Mouse (Mus musculus) frontal cortex, postnatal 36 days (tissue): ENCODE data around the gene Olfr768.
"Not testable (repeated sequence)": the region's sequence is repeated elsewhere in the genome, so short reads cannot be mapped to it uniquely, and the experiment has no call there.

Source experiments
- DNase-seq, 2 experiments: peaks; one replicate each; pipeline ENCODE4 v3.0.0; 2022; ENCODE audit warnings: low spot score in 2 of 2

Olfr768 gene

DNA sequence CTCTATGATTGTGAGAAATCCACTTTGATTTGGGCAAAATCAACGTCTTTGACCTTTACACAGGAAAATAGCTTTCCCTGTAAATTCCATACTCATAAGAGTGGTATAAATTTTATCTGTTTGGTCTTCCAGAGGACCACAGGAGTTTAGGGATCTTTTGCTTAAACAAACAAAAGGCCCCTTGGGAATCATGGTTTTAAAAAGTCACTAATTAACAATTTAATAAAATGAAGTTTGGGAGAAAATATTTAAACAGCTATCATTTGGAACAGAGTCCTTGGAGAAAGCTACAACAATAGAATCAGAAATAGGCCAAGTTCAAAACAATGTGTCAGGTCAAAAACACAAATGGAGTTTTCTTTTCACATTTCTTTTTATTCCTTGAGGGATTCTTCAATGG lies at the start of gene Olfr768:
Olfr768 (minus strand) TSS at position 101 of the 400 bp plus-strand sequence.
- no peak for DNase-seq

- no peak for DNase-seq
Observed at GRCm38 (mm10) chr10:129138898-129139297, 39.7 kb upstream of the Olfr768 start, which contains the start of gene Olfr770. Gene Olfr770, minus strand, starts transcription at chr10:129138998.

- no peak for DNase-seq
Observed at GRCm38 (mm10) chr10:129117761-129118160, 18.6 kb upstream of the Olfr768 start, which contains the start of gene Olfr769. Gene Olfr769, minus strand, starts transcription at chr10:129117861.

- no peak for DNase-seq
Observed at GRCm38 (mm10) chr10:129115146-129115545, 16.0 kb upstream of the Olfr768 start.

- DNase-seq, result no peak
Observed at GRCm38 (mm10) chr10:129101231-129101630, 2.1 kb upstream of the Olfr768 start.

DNA sequence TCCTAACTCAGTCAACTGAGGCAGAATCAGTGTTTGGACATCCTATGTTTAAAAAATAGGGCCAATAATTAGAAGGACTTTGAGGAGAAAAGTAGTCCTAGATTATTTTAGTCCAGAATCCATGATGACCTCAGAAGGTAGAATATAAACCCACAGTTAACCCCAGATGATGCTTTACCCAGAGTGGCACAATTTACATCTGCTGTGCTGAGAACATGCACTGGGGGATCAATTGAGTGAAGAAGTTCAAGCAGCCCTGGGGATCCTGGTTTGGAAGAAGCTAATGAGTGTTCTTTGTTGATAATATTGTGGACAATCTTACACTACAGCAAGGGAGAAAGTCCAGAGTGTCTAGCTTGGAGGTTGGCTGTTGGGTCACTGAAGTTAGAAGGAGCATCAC lies 16.4 kb downstream of the Olfr768 start, which contains the start of gene Olfr767:
Olfr767 (minus strand) TSS at position 101 of the 400 bp plus-strand sequence.
- not testable (repeated sequence) for DNase-seq

DNA sequence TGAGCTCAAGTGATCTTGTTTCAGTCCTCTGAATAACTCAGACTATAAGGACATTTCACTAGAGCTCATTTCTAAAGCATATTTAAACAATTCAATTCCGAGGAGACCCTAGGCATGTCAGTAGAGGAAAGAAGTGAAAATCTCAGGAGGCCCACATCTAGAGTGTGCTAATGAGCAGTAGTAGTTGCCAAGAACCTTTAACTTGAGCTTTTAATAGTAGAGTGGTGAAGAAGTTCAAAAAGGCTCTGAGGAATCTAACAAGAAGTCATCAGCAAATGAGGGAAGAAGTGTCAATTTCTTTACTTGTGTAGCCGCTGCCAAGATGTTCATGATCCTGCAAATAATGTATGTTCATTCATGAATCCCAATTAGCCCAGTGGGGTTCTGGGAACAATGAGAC lies 30.3 kb downstream of the Olfr768 start, which contains the start of gene Olfr766-ps1:
Olfr766-ps1 (minus strand) TSS at position 101 of the 400 bp plus-strand sequence.
- no peak for DNase-seq

DNA sequence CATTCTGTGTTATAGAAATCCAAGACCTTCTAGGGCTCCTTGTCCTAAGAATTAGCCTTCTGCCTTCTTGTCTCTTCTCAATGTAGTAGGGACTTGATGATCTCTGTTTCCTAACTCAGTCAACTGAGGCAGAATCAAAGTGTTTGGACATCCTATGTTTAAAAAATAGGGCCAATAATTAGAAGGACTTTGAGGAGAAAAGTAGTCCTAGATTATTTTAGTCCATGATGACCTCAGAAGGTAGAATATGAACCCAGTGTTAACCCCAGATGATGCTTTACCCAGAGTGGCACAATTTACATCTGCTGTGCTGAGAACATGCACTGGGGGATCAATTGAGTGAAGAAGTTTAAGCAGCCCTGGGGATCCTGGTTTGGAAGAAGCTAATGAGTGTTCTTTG lies 49.3 kb downstream of the Olfr768 start, which contains the start of gene Olfr765:
Olfr765 (minus strand) TSS at position 101 of the 400 bp plus-strand sequence.
- not testable (repeated sequence) for DNase-seq
